Mouse (Mus musculus): ENCODE results near the gene 6330409D20Rik. TPM values are rescaled to one million over a fixed set of nuclear protein-coding genes. Genes with fewer than 3 reads are reported as not detected.

The 6330409D20Rik gene
- total RNA-seq, 2 experiments from 2014 or later = not detected

GRCm38 (mm10) chr2:32727435-32727834, 13.4 kb downstream of the 6330409D20Rik start:
- peak; percentile 79 to 83 for DNase-seq (ENCODE audit: low spot score in 2 of 2)

- no peak for DNase-seq (ENCODE audit: low spot score in 2 of 2)
These were observed 15.7 kb downstream of the 6330409D20Rik start for GRCm38 (mm10) chr2:32724832-32725790.

- no peak for DNase-seq (ENCODE audit: low spot score in 2 of 2)
These were observed 16.7 kb downstream of the 6330409D20Rik start for GRCm38 (mm10) chr2:32724149-32724548.

GRCm38 (mm10) chr2:32722581-32722980, 18.2 kb downstream of the 6330409D20Rik start:
- no peak for DNase-seq (ENCODE audit: low spot score in 2 of 2)

GRCm38 (mm10) chr2:32722046-32722445, 18.8 kb downstream of the 6330409D20Rik start:
- DNase-seq (ENCODE audit: low spot score in 2 of 2) = no peak

- DNase-seq (ENCODE audit: low spot score in 2 of 2) = no peak
These were observed 20.1 kb downstream of the 6330409D20Rik start, which contains the start of gene Sh2d3c for GRCm38 (mm10) chr2:32720681-32721229. TSS of gene Sh2d3c (plus strand) at chr2:32721055.

GRCm38 (mm10) chr2:32720053-32720452, 20.8 kb downstream of the 6330409D20Rik start:
- DNase-seq (ENCODE audit: low spot score in 2 of 2) = no peak

GRCm38 (mm10) chr2:32718761-32719160, 22.1 kb downstream of the 6330409D20Rik start:
- no peak for DNase-seq (ENCODE audit: low spot score in 2 of 2)

- DNase-seq (ENCODE audit: low spot score in 2 of 2) = no peak
These were observed 25.8 kb downstream of the 6330409D20Rik start for GRCm38 (mm10) chr2:32714987-32715425.

GRCm38 (mm10) chr2:32714117-32714986, 26.5 kb downstream of the 6330409D20Rik start:
- no peak for DNase-seq (ENCODE audit: low spot score in 2 of 2)

- DNase-seq (ENCODE audit: low spot score in 2 of 2) = peak; percentile 94 to 96
These were observed 27.6 kb downstream of the 6330409D20Rik start, which contains the start of gene Cdk9 for GRCm38 (mm10) chr2:32712934-32713817. TSS of gene Cdk9 (minus strand) at chr2:32713076.

GRCm38 (mm10) chr2:32712586-32712933, 28.3 kb downstream of the 6330409D20Rik start:
- DNase-seq (ENCODE audit: low spot score in 2 of 2) = peak; percentile 95 to 97

- peak; percentile 62 to 65 for DNase-seq (ENCODE audit: low spot score in 2 of 2)
These were observed 28.7 kb downstream of the 6330409D20Rik start for GRCm38 (mm10) chr2:32712108-32712551.

- no peak for DNase-seq (ENCODE audit: low spot score in 2 of 2)
These were observed 29.3 kb downstream of the 6330409D20Rik start for GRCm38 (mm10) chr2:32711301-32712056.

- no peak for DNase-seq (ENCODE audit: low spot score in 2 of 2)
These were observed 30.4 kb downstream of the 6330409D20Rik start for GRCm38 (mm10) chr2:32710425-32710824.

GRCm38 (mm10) chr2:32709521-32710137, 31.2 kb downstream of the 6330409D20Rik start:
- DNase-seq (ENCODE audit: low spot score in 2 of 2) = no peak

- peak; percentile 48 to 66 for DNase-seq (ENCODE audit: low spot score in 2 of 2)
These were observed 32.2 kb downstream of the 6330409D20Rik start for GRCm38 (mm10) chr2:32708643-32709042.

GRCm38 (mm10) chr2:32706971-32707370, 33.8 kb downstream of the 6330409D20Rik start:
- DNase-seq (ENCODE audit: low spot score in 2 of 2) = no peak

GRCm38 (mm10) chr2:32705018-32705417, 35.8 kb downstream of the 6330409D20Rik start:
- no peak for DNase-seq (ENCODE audit: low spot score in 2 of 2)

Measured in adrenal gland, adult 18-20 months (tissue).